Mouse (Mus musculus) lung, postnatal 0 days (tissue): ENCODE results near the gene Cfap97. TPM values are rescaled to one million over a fixed set of nuclear protein-coding genes. Genes with fewer than 3 reads are reported as not detected.

Experiments
- ATAC-seq: fragments of 200-750 bp; cut with Nextera tagmentation; 2 replicates; pipeline ENCODE4 v1.8.0; 2017; ENCODE audit warnings: moderate library complexity
- DNase-seq: peaks from one replicate; pipeline ENCODE4 v3.0.0-alpha.2; 2016; ENCODE audit warnings: low spot score
- H3K27ac ChIP-seq: fragments of 300-500 bp; sonication (generic); 2 replicates; pipeline ENCODE4 v1.5.1; 2014; ENCODE audit warnings: antibody characterized with exemption, mild to moderate bottlenecking, low read length, mixed read lengths
- H3K27me3 ChIP-seq: fragments of 300-500 bp; sonication (generic); replicated peaks from 2 replicates; pipeline ENCODE4 v1.6.1; 2014; ENCODE audit warnings: low read length, mixed read lengths; ENCODE audit not compliant: insufficient read depth
- H3K36me3 ChIP-seq: fragments of 300-500 bp; sonication (generic); 2 replicates; pipeline ENCODE4 v1.6.1; 2014; ENCODE audit warnings: low read length, mixed read lengths; ENCODE audit not compliant: insufficient read depth
- H3K4me1 ChIP-seq: fragments of 300-500 bp; sonication (generic); 2 replicates; pipeline ENCODE4 v1.6.1; 2014; ENCODE audit warnings: antibody characterized with exemption, low read depth, low read length, mixed read lengths; ENCODE audit not compliant: insufficient read depth
- H3K4me2 ChIP-seq: fragments of 300-500 bp; sonication (generic); replicated peaks from 2 replicates; pipeline ENCODE4 v1.6.1; 2014; ENCODE audit warnings: low read depth, mild to moderate bottlenecking, low read length, moderate library complexity, mixed read lengths
- H3K4me3 ChIP-seq: fragments of 300-500 bp; sonication (generic); 2 replicates; pipeline ENCODE4 v1.5.1; 2014; ENCODE audit warnings: low read depth, low read length
- H3K9ac ChIP-seq: fragments of 300-500 bp; sonication (generic); replicated peaks from 2 replicates; pipeline ENCODE4 v1.6.1; 2014; ENCODE audit warnings: low read depth, mild to moderate bottlenecking
- H3K9me3 ChIP-seq: fragments of 300-500 bp; sonication (generic); 2 replicates; pipeline ENCODE4 v1.6.1; 2016; ENCODE audit warnings: low read length, mixed read lengths
- CTCF ChIP-seq: IDR thresholded peaks from 2 replicates; pipeline ENCODE4 v1.5.1; 2016; ENCODE audit warnings: antibody characterized with exemption, mild to moderate bottlenecking
- EP300 ChIP-seq: IDR thresholded peaks from 2 replicates; pipeline ENCODE4 v1.6.1; 2016; ENCODE audit warnings: antibody characterized with exemption, mild to moderate bottlenecking, control low read depth
- WGBS: fragments of 180-500 bp; shearing (Covaris S2); extraction: QIAGEN DNeasy Blood & Tissue Kit; methylation state at CpG from one replicate; pipeline ENCODE4 v1.1.7; 2014; 5-methylcytosine and 5-hydroxymethylcytosine counted together
- polyA plus RNA-seq: library from polyadenylated mRNA; unstranded; fragments of >200 nt; fragmentation: Nextera tagmentation; extraction: Ambion mirVana; gene quantifications from 2 replicates; pipeline ENCODE4 v1.2.1, GENCODE M21; 2015

Gene Cfap97
- polyA plus RNA-seq, 1 experiment from 2014 or later: 25.8 TPM

DNA sequence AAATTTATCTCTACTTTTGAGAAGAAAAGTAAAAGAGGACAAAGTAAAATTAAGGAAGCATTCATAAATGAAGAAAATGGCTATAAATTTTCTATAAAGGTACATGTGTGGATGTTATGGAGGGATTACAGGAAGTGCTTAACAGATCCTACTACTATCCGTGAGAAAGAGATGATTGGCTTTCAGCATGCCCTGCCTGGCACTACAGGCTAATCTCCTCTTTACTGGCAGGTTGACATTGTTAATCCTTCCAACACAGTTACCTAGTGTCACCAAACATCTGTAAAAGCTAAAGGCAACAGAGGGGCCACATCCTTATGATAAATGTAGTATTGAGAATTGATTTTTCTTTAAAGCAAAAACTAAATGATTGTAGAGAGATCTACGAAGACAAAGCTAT, 22.1 kb downstream of the Cfap97 start:
- Histone ChIP-seq H3K36me3 (peaks cover 6% of the 10 kb centered on the region; the same call in 1 of the 2 replicates), H3K4me2 (no peak overlapping the region), H3K9me3 (no peaks in the 10 kb centered on the region), H3K4me1 (no peaks in the 10 kb centered on the region), H3K9ac (no peak overlapping the region), H3K27me3 (no peaks in the 10 kb centered on the region), H3K27ac (no peak overlapping the region), H3K4me3 (no peak overlapping the region)
- ATAC-seq (no peak), DNase-seq (no peak)
- 87% methylated on average over 2 of the region's 2 CpGs for WGBS
- TF ChIP-seq EP300: no peak
- TF ChIP-seq CTCF: no peak

- Histone ChIP-seq H3K36me3 (0 out of 2 replicates have a peak, but pooled peaks cover 4% of the 10 kb centered on the region), H3K4me3 (no peak overlapping the region), H3K4me2 (no peak overlapping the region), H3K9me3 (no peaks in the 10 kb centered on the region), H3K27ac (no peak overlapping the region), H3K4me1 (no peaks in the 10 kb centered on the region), H3K27me3 (no peaks in the 10 kb centered on the region), H3K9ac (no peak overlapping the region)
- DNase-seq (no peak), ATAC-seq (no peak)
- TF ChIP-seq CTCF: no peak
- 91% methylated on average over 7 of the region's 7 CpGs for WGBS
Observed at GRCm38 (mm10) chr8:46180136-46180535, 28.6 kb downstream of the Cfap97 start.

DNA sequence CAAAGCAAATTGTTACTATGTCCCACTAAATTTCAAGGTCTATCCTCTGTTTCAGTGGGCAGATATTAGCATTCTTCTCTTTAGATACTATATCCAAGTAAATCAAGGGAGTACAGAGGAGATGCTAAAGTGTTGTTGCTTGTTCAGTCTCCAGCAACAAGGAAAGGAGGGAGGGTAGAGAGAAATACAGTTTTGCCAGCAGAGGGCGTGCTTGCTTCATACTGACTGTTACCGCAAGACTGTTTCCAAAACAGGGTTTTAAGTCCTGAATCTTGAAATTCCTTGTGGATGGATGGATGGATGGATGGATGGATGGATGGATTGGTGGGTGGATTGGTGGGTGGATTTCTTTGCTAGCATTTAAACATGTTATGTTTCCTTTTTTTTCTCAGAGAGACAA, 33.8 kb downstream of the Cfap97 start:
- peak; percentile 80 for DNase-seq
- ATAC-seq: no peak
- WGBS: 10% methylated on average over 2 of the region's 2 CpGs
- Histone ChIP-seq H3K4me3 (no peak overlapping the region), H3K9ac (no peak overlapping the region), H3K9me3 (no peaks in the 10 kb centered on the region), H3K27ac (no peak overlapping the region), H3K4me2 (no peak overlapping the region), H3K27me3 (no peaks in the 10 kb centered on the region), H3K36me3 (no peaks in the 10 kb centered on the region), H3K4me1 (no peaks in the 10 kb centered on the region)
- TF ChIP-seq CTCF: peak; percentile 87
- TF ChIP-seq EP300: no peak

GRCm38 (mm10) chr8:46193100-46193499, 41.5 kb downstream of the Cfap97 start:
- Histone ChIP-seq H3K4me2 (no peak overlapping the region), H3K9ac (no peak overlapping the region), H3K36me3 (peaks cover 4% of the 10 kb centered on the region), H3K27me3 (no peaks in the 10 kb centered on the region), H3K4me3 (no peak overlapping the region), H3K4me1 (no peaks in the 10 kb centered on the region), H3K9me3 (no peaks in the 10 kb centered on the region), H3K27ac (no peak overlapping the region)
- 81% methylated on average over 8 of the region's 8 CpGs for WGBS
- DNase-seq (no peak), ATAC-seq (no peak)
- no peak for TF ChIP-seq EP300
- no peak for TF ChIP-seq CTCF

DNA sequence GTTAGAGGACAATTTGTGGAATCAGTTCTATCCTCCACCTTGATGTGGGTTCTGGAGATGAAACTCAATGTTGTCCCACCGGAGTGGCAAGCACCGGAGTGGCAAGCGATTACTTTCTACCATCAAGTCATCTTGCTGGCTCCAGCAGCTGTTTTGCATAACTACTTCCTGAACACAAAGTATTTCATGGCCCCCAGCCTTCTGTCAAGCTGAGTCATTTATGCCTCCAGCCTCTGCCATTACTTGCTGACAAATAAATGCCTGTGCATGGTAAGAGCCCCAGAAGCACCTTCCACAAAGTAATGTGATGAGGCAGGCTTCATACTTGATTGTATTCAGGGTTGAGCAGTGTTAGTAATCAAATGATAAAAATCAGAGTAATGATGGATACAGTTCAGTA, 45.3 kb downstream of the Cfap97 start:
- TF ChIP-seq CTCF (no peak), EP300 (no peak)
- no peak overlapping the region for H3K4me2 ChIP-seq
- no peak overlapping the region for H3K27ac ChIP-seq
- no peak for DNase-seq
- H3K27me3 ChIP-seq: no peaks in the 10 kb centered on the region
- no peak for ATAC-seq
- no peaks in the 10 kb centered on the region for H3K9me3 ChIP-seq
- 97% methylated on average over 3 of the region's 3 CpGs for WGBS
- H3K9ac ChIP-seq: no peak overlapping the region
- no peaks in the 10 kb centered on the region; the same call in none of the 2 replicates for H3K36me3 ChIP-seq
- no peak overlapping the region for H3K4me3 ChIP-seq
- H3K4me1 ChIP-seq: no peaks in the 10 kb centered on the region

GRCm38 (mm10) chr8:46197673-46198072, 46.1 kb downstream of the Cfap97 start:
- H3K4me3 ChIP-seq: no peak overlapping the region
- no peak for DNase-seq
- no peak overlapping the region for H3K4me2 ChIP-seq
- no peaks in the 10 kb centered on the region for H3K9me3 ChIP-seq
- no peaks in the 10 kb centered on the region for H3K27me3 ChIP-seq
- WGBS: 88% methylated on average over 5 of the region's 5 CpGs
- ATAC-seq: no peak
- no peaks in the 10 kb centered on the region for H3K4me1 ChIP-seq
- TF ChIP-seq EP300 (no peak), CTCF (no peak)
- no peaks in the 10 kb centered on the region; the same call in 1 of the 2 replicates for H3K36me3 ChIP-seq
- no peak overlapping the region for H3K27ac ChIP-seq
- H3K9ac ChIP-seq: no peak overlapping the region

- WGBS: 91% methylated on average over 6 of the region's 6 CpGs
- TF ChIP-seq EP300 (no peak), CTCF (peak; percentile 53)
- Histone ChIP-seq H3K36me3 (peaks cover 10% of the 10 kb centered on the region), H3K9ac (no peak overlapping the region), H3K4me3 (no peak overlapping the region), H3K27me3 (no peaks in the 10 kb centered on the region), H3K27ac (no peak overlapping the region), H3K4me2 (no peak overlapping the region), H3K4me1 (no peaks in the 10 kb centered on the region), H3K9me3 (no peaks in the 10 kb centered on the region)
- ATAC-seq: no peak
- DNase-seq: no peak
Observed at GRCm38 (mm10) chr8:46202350-46202749, 50.8 kb downstream of the Cfap97 start.
